Mouse (Mus musculus) telencephalon, adult 2 months (tissue): ENCODE measurements around the gene Dglucy.

Experiments used
- DNase-seq: peaks from one replicate; pipeline ENCODE4 v3.0.0-alpha.2; 2011; ENCODE audit warnings: low read depth, low spot score

The Dglucy gene

DNA sequence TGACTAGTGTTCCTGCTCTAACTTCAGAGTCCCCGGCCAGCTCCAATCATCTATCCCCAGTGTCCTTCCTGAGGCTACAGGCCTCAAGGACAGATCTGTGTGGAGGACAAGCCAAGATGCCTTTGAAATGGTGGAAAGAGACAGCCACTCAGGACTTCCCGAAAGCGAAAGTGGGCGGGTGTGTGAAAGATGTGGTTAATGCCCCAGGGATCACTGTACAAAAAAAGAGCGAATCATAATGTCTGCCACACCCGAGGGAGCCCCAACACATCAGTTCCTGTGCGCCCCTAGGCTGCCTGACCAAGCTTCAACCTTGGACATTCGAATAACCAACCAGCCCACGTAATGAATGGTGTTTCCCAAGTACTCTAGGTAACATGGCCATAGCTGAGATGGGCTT lies 149.4 kb downstream of the Dglucy start:
- no peak for DNase-seq

DNA sequence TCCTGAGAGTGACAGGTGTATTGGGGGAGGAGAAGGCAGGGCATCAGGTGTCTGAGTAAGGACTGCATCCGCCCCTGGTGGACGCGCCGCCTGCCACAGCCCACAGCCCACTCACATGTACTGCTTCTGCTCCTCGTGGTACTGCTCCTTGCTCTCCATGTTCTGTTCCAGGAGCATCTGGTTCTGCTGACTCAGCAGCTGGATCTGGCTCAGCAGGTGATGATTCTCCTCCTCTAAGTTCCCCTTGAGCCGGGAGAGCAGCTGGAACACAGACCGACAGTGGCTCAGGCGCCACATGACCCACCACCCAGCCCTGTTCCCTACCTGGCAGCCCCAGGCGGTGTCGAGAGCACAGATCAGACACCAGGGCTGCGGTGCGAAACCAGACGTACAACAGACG lies 152.8 kb downstream of the Dglucy start:
- no peak for DNase-seq

- DNase-seq = no peak
Measured at GRCm38 (mm10) chr12:100934796-100935195, 155.9 kb downstream of the Dglucy start.

- DNase-seq = no peak
Measured at GRCm38 (mm10) chr12:100936116-100936515, 157.3 kb downstream of the Dglucy start.

DNA sequence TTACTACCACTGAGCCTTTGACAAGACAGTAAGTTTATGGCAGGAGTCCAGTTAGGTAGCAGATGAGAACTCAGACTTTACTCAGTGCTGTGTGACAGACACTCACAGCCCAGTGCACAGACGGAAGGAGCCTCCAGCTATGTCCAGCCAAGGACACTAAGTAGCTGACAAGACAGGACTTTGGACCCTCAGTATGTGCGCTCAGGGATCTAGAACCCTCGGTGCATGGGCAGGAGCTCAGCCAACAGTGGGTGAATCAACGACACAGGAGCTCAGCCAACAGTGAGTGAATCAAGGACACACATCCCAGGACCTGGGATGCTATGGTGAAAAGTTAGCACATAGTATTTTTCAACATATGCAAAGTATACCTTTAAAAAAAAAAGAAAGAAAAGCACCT lies 157.9 kb downstream of the Dglucy start:
- DNase-seq = no peak

- DNase-seq = no peak
Measured at GRCm38 (mm10) chr12:100937441-100938360, 158.8 kb downstream of the Dglucy start.

DNA sequence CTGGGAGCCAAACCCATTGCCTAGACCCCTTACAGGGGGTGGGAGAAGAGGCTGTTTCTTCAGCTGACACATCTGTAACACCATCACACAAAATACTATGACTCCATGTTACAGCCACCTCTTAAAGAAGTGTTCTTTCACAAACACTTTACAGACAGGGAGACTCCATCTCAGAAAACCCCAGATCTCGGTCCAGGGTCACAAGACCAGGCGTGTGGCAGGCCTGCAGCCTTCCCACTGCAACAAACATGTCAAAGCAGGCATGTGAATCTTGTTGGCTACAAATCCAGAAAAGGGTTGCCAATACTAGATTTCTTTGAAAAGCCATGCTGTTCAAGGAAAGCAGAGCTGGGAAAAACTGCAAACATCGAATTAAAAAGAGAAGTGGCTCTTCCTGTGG lies 162.5 kb downstream of the Dglucy start:
- DNase-seq = no peak

DNA sequence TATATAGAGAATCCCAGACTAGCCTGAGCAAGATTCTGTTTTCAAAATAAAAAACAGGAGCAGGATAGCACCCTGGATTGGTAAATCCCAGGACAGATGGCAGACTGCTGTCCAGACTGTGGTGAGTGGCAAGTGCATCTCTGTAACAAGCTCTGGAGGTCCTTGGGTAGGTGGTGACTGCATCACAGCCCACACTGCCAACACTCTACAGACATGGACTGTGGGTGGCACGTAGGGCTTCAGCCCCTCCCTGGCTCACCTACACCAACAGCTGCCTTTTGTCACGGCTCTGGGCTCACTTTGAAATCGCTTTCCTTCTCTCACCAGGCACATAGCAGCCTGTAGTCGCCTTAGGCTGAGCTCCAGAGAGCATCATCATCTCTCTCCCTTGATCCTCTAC lies 164.3 kb downstream of the Dglucy start:
- DNase-seq = no peak

GRCm38 (mm10) chr12:100944921-100945336 lies 166.1 kb downstream of the Dglucy start:
- DNase-seq = no peak

GRCm38 (mm10) chr12:100945501-100945900 lies 166.6 kb downstream of the Dglucy start:
- no peak for DNase-seq

DNA sequence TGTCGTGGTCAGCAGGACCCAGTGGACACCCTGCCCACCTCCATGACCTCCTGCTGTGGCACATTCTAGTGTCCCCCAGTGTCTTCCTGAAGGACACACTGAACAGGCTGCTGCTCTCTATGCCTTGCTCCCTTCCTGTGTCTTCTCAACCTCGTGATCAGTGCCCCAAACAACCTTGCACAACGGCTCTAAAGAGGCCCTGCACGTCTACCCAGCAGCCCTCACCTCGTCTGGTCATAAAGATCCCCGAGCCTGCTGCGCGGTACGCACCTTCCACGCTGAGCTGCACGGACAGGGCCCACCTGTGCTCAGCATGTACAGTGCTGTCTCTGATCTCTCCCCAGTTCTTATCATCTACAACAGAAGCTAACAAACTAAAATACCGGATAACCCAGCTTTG lies 167.1 kb downstream of the Dglucy start:
- no peak for DNase-seq
